Mouse (Mus musculus) neutrophil, adult 5-6 weeks (primary cell): ENCODE data around the gene Tiam1. TPM values are rescaled to one million over a fixed set of nuclear protein-coding genes. Genes with fewer than 3 reads are reported as not detected.

Source experiments
- ATAC-seq: fragments of 151-379, 151-347 bp; 2 replicates; pipeline ENCODE4 v1.8.0; 2017; ENCODE audit warnings: mild to moderate bottlenecking, moderate TSS enrichment; ENCODE audit not compliant: insufficient number of reproducible peaks, poor library complexity, low FRiP score, severe bottlenecking; ENCODE audit errors: extremely low read depth
- total RNA-seq: library from RNA; stranded (forward); fragments of 200-1000 nt; gene quantifications from 2 replicates; pipeline ENCODE4 v1.2.3, GENCODE M21; 2017

Gene Tiam1
- 6.9 and 8.8 TPM in 2 replicates for total RNA-seq

- peak; percentile 95 for ATAC-seq
Measured at GRCm38 (mm10) chr16:90143760-90144516, at the start of gene Tiam1. Gene Tiam1, minus strand, starts transcription at chr16:90143769.

- ATAC-seq = no peak
Measured at GRCm38 (mm10) chr16:90191289-90191688, 47.7 kb upstream of the Tiam1 start.

DNA sequence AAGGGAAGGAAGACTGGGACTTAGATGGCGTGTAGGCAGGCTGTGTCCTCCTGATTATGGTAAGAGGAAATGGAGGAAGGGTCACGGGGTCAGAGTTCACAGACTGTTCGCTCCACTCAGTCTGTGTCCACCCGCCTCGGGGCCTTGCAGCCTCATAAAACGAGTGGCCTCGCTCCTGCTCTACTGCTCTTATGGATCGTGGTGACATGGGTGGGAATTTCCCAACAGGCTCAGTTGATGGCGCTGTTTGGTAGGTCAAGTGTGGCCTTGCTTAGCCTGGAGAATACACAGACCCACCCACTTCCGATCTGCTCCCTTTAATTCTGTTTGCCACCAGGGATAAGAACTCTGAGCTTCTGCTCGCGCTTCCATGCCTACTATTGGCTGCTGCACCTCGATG is 43.9 kb upstream of the Tiam1 start:
- ATAC-seq = no peak

DNA sequence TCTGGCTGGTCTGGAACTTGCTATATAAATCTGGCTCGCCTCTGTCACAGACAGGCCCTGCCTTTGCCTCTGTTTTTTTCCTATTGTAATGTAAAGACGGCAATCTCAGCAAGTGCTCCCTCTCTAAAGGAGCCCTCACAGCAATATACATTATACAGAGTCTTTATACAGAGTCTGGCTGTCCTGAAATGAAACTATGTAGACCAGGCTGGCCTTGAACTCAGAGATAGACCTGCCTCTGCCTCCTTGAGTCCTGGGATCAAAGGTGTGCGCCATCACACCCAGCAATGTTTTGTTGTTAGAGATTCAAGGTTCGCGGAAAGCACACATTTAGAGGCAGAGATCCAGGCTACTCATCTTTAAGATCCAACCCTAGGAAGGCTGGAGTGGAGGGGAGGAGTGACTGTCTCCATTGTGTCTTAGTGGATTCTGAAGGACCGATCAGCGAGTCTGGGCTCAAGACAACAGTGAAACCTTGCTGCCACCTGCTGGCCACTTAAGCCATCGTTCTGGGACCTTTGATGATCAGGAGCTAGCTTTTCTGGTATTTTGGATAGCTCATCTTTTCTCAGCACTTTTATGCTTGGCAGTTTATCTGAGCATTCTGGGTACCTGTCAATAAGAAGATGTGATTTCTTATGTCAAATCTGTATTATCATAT is 42.5 kb upstream of the Tiam1 start:
- peak; percentile 73 for ATAC-seq

- no peak for ATAC-seq
Measured at GRCm38 (mm10) chr16:90184135-90184534, 40.6 kb upstream of the Tiam1 start.

- ATAC-seq = no peak
Measured at GRCm38 (mm10) chr16:90181673-90182072, 38.1 kb upstream of the Tiam1 start.

GRCm38 (mm10) chr16:90180975-90181374 is 37.4 kb upstream of the Tiam1 start:
- no peak for ATAC-seq

GRCm38 (mm10) chr16:90179892-90180291 is 36.3 kb upstream of the Tiam1 start:
- ATAC-seq = no peak

GRCm38 (mm10) chr16:90178404-90178803 is 34.8 kb upstream of the Tiam1 start:
- ATAC-seq = no peak

DNA sequence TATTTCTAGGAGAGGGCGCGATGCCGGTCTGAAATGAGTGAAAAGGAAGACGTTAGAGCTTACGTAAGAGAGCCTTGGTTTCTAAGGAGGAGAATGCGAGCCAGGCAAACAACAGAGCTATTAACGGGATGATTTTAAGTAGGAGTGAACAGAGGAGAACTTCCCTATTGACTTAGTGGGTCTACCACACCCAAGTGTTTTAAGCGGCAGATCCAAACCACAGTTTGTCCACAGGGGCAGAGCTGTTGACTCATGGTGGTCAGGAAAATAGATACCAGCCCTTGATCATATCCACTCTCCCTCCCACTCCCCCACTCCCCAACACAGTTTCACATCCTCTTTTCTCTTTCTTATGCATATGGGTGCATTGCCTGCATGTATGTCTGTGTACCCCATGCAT is 33.9 kb upstream of the Tiam1 start:
- ATAC-seq = peak; percentile 78

DNA sequence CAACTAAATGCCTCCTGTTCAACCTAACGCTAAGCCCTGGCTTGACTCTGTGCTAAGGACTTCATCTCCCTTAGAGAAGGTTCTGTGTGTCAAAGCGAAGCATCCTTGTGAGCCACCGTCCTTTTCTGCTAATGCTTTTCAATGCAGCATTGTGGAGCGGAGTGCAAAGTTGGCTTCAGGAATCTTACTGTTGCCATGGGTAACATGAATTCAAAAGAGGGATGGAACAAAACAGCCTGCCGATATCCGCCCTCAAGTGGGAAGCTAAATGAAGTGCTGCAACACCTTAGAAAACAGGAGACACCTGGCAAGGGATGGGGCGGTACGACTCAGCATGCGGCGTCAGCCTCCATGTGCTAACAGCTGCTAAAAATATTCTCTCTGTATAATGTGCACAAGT is 32.9 kb upstream of the Tiam1 start:
- no peak for ATAC-seq

GRCm38 (mm10) chr16:90171416-90171815 is 27.8 kb upstream of the Tiam1 start:
- ATAC-seq = no peak

GRCm38 (mm10) chr16:90170676-90171075 is 27.1 kb upstream of the Tiam1 start:
- no peak for ATAC-seq

GRCm38 (mm10) chr16:90169863-90170630 is 26.5 kb upstream of the Tiam1 start:
- ATAC-seq = no peak

- ATAC-seq = peak; percentile 79
Measured at GRCm38 (mm10) chr16:90167646-90168045, 24.1 kb upstream of the Tiam1 start.

- ATAC-seq = no peak
Measured at GRCm38 (mm10) chr16:90165435-90165834, 21.9 kb upstream of the Tiam1 start.

GRCm38 (mm10) chr16:90164942-90165341 is 21.4 kb upstream of the Tiam1 start:
- no peak for ATAC-seq

- ATAC-seq = no peak
Measured at GRCm38 (mm10) chr16:90155080-90155479, 11.5 kb upstream of the Tiam1 start.

DNA sequence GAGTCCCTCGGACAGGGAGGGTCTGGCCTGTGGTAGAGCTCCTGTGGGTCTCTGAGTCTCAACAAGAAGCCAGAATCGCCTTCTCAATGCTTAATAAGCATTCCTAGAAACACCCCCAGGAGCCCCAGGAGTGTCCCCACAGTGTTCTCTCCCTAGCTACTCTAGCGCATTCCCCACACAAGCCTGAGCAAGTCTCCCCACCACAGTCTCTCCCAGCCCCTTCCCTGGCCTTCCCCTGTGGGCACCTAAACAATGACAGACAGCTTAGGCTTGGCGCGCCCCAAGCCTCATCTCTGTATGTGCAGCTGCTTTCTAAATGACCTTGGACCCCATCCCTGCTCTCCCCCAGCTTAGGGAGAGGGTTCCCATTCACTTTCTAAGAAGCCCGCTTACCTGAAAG is 7.3 kb upstream of the Tiam1 start:
- no peak for ATAC-seq

DNA sequence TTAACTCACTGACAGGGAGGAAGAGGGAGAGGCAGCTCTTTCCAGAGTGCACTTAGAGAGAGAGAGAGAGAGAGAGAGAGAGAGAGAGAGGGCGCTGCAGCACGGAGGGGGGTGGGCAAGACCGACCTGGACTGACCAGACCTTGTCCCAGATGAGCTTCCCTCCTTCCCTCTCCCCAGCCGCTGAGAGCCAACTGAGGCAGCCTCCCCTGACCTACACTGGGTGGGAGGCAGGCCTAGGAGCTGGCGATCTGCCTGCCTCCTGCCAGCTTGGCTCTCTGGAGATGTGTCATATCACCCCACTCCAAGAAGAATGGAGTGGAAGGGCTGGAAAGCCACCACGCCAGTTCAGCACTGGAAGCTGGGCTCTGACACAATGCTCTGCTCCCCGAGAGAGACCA is 6.6 kb upstream of the Tiam1 start:
- no peak for ATAC-seq
